Comparison of ENCODE assay signal across 9 mouse cellular contexts in the genomic region with DNA sequence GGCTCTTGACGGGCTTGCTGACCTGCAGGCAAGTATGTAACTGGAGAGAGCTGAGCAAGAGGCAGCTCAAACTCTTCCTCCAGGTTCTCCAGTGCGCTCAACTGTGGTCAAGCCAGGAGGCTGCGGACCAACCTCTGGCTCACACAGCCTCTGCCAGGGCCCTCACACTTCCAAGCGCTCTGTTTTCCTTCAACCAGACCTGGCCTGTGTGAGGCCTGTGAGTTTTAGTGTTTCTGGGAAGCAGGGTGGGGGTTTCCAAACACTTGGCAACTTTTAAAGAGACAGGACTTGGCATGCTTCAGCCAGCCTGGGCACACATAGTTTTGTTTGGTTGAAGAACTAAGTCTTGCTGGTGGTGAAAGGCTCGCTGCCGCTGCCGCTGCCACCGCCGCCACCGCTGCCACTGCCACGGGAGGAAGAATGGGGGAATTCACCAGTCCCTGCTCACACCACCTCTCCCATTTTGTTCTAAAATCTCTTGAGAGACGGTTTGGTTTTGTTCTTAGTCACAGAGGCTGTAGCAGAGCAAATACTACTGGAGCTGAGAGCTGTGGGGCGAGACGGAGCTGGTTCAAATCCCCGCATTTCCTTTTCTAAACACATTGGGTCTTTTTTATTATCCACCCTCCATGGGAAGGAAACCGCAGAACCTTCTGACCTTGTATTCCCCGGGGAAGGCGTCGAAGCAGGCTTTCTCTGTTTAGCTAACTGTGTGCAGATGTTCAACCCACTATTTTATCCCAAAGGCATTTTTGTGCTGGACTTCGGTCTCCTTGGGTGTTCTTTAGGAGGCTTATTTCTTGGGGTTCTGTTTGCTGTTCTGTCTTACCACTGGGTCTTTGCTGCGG. TPM values are rescaled to one million over a fixed set of nuclear protein-coding genes. Genes with fewer than 3 reads are reported as not detected.
A peak's percentile ranks its signal among the peaks of the same experiment; 100 is the strongest.
DNase-seq lines count a peak whose midpoint lies in the region; ATAC-seq and TF ChIP-seq lines count a peak whose summit lies in the region.
"Had no signal": no experiment of that assay in that cellular context is flagged by ENCODE, and none has a peak within 500 bp of the region (broad histone marks: within the 10 kb centered on the region; RNA-seq: fewer than 3 reads in every experiment).

No protein-coding gene starts in this region.

- H3K4me1 ChIP-seq in embryonic fibroblast, embryonic 13.5 days (ENCODE audit: control insufficient read depth, insufficient read depth, low read length): peaks cover 10% of the 10 kb centered on the region
- H3K4me1 ChIP-seq in intestine, postnatal 0 days (replicated peaks; ENCODE audit: control insufficient read depth, insufficient read depth, low read length): no peaks in the 10 kb centered on the region
- no peaks in the 10 kb centered on the region for H3K4me1 ChIP-seq in forebrain, embryonic 16.5 days (replicated peaks; ENCODE audit: control insufficient read depth, insufficient read depth, low read length)

- DNase-seq in kidney, adult 11 months: peak; percentile 35
- no peak for DNase-seq in kidney, adult 8-10 months
- peak; percentile 30 to 39 for DNase-seq in layer of hippocampus, postnatal 36 days
- peak; percentile 9 for DNase-seq in right cerebral cortex, postnatal 14 days

- no peak for TF ChIP-seq CTCF in embryonic fibroblast, embryonic 13.5 days (IDR thresholded peaks at IDR 0.05; ENCODE audit: borderline replicate concordance, insufficient read depth, low read length)
- no peak for TF ChIP-seq CTCF in intestine, postnatal 0 days (IDR thresholded peaks at IDR 0.05; ENCODE audit: low read depth)

- H3K9me3 ChIP-seq in intestine, postnatal 0 days (ENCODE audit: control insufficient read depth): no peaks in the 10 kb centered on the region
- no peaks in the 10 kb centered on the region for H3K9me3 ChIP-seq in forebrain, embryonic 16.5 days (ENCODE audit: control insufficient read depth, low read length)

- peak overlapping the region; percentile 76; the same call in 1 of the 2 replicates for H3K27ac ChIP-seq in embryonic fibroblast, embryonic 13.5 days (ENCODE audit: insufficient read depth, low read length)
- H3K27ac ChIP-seq in intestine, postnatal 0 days (ENCODE audit: low read depth, low read length): no peak overlapping the region; the same call in 1 of the 2 replicates
- H3K27ac ChIP-seq in forebrain, embryonic 16.5 days (ENCODE audit: low read length): no peak overlapping the region

- no peak overlapping the region for H3K4me3 ChIP-seq in embryonic fibroblast, embryonic 13.5 days (ENCODE audit: insufficient read depth, low read length)
- no peak overlapping the region for H3K4me3 ChIP-seq in intestine, postnatal 0 days (ENCODE audit: low read depth, low read length)
- H3K4me3 ChIP-seq in forebrain, embryonic 16.5 days (replicated peaks; ENCODE audit: low read length): no peak overlapping the region

- ATAC-seq in intestine, postnatal 0 days: no peak
- ATAC-seq in forebrain, embryonic 16.5 days: no peak

- H3K36me3 ChIP-seq in intestine, postnatal 0 days (ENCODE audit: control insufficient read depth, insufficient read depth): no peaks in the 10 kb centered on the region
- no peaks in the 10 kb centered on the region for H3K36me3 ChIP-seq in forebrain, embryonic 16.5 days (ENCODE audit: control insufficient read depth, insufficient read depth)

- no peak overlapping the region for H3K9ac ChIP-seq in intestine, postnatal 0 days (ENCODE audit: low read depth, low read length)
- no peak overlapping the region for H3K9ac ChIP-seq in forebrain, embryonic 16.5 days (replicated peaks; ENCODE audit: low read depth, low read length)

- WGBS in intestine, postnatal 0 days: 77% methylated on average over 21 of the region's 21 CpGs
- 76% methylated on average over 21 of the region's 21 CpGs for WGBS in forebrain, embryonic 16.5 days

- H3K4me2 ChIP-seq in intestine, postnatal 0 days (replicated peaks; ENCODE audit: low read depth): no peak overlapping the region
- H3K4me2 ChIP-seq in forebrain, embryonic 16.5 days (ENCODE audit: low read length): no peak overlapping the region

- peaks cover 5% of the 10 kb centered on the region; the same call in 1 of the 2 replicates for H3K27me3 ChIP-seq in intestine, postnatal 0 days (replicated peaks; ENCODE audit: control insufficient read depth, insufficient read depth, low read length)
- no peaks in the 10 kb centered on the region for H3K27me3 ChIP-seq in forebrain, embryonic 16.5 days (replicated peaks; ENCODE audit: control insufficient read depth, insufficient read depth, low read length)

- no peak for TF ChIP-seq POLR2A in embryonic fibroblast, embryonic 13.5 days (IDR thresholded peaks at IDR 0.05; ENCODE audit: low read depth, low read length)

RNA-seq across cellular contexts. Expression of a gene that starts 11.0 kb away (rescaled TPM):
- not detected in 2 replicates for polyA plus RNA-seq in embryonic fibroblast, embryonic 13.5 days (2011; ENCODE audit: insufficient read length, low read depth, missing spikeins)
- total RNA-seq in layer of hippocampus, postnatal 36 days (2021): not detected
- not detected in 2 replicates for polyA plus RNA-seq in intestine, postnatal 0 days (2015; fragmentation: Nextera tagmentation; extraction: Ambion mirVana)
- polyA plus RNA-seq in forebrain, embryonic 16.5 days (2015; fragmentation: Nextera tagmentation; extraction: Ambion mirVana): not detected in 2 replicates
- total RNA-seq: layer of hippocampus, postnatal 25 days had no signal
- polyA plus RNA-seq: testis, adult 2 months had no signal

RNA-seq across cellular contexts. Expression of a gene that starts 30.0 kb away (rescaled TPM):
- polyA plus RNA-seq in embryonic fibroblast, embryonic 13.5 days (2011; ENCODE audit: insufficient read length, low read depth, missing spikeins): not detected in 2 replicates
- 1 to 10 TPM in 1 of 2 experiments, under 1 TPM in 1; 0.61 to 1.1 TPM for total RNA-seq in layer of hippocampus, postnatal 36 days (2021)
- polyA plus RNA-seq in intestine, postnatal 0 days (2015; fragmentation: Nextera tagmentation; extraction: Ambion mirVana): 0.47 and 0.51 TPM in 2 replicates
- 0.10 and 0.16 TPM in 2 replicates for polyA plus RNA-seq in forebrain, embryonic 16.5 days (2015; fragmentation: Nextera tagmentation; extraction: Ambion mirVana)

RNA-seq across cellular contexts. Expression of a gene that starts 32.8 kb away (rescaled TPM):
- polyA plus RNA-seq in embryonic fibroblast, embryonic 13.5 days (2011; ENCODE audit: insufficient read length, low read depth, missing spikeins): 0.33 and 0.35 TPM in 2 replicates
- 1 to 10 TPM in 1 of 2 experiments, under 1 TPM in 1; 0.47 to 1.2 TPM for total RNA-seq in layer of hippocampus, postnatal 36 days (2021)
- 1.6 and 2.1 TPM in 2 replicates for polyA plus RNA-seq in intestine, postnatal 0 days (2015; fragmentation: Nextera tagmentation; extraction: Ambion mirVana)
- 0.34 and 0.47 TPM in 2 replicates for polyA plus RNA-seq in forebrain, embryonic 16.5 days (2015; fragmentation: Nextera tagmentation; extraction: Ambion mirVana)

RNA-seq across cellular contexts. Expression of a gene that starts 49.7 kb away (rescaled TPM):
- polyA plus RNA-seq in embryonic fibroblast, embryonic 13.5 days (2011; ENCODE audit: insufficient read length, low read depth, missing spikeins): not detected in 2 replicates
- total RNA-seq in layer of hippocampus, postnatal 36 days (2021): not detected
- polyA plus RNA-seq in intestine, postnatal 0 days (2015; fragmentation: Nextera tagmentation; extraction: Ambion mirVana): not detected in 2 replicates
- polyA plus RNA-seq in forebrain, embryonic 16.5 days (2015; fragmentation: Nextera tagmentation; extraction: Ambion mirVana): 0.09 TPM in 1 of 2 replicates, not detected in the other
- total RNA-seq: layer of hippocampus, postnatal 25 days had no signal
- polyA plus RNA-seq: testis, adult 2 months had no signal

RNA-seq across cellular contexts. Expression of a gene that starts 59.2 kb away (rescaled TPM):
- polyA plus RNA-seq in embryonic fibroblast, embryonic 13.5 days (2011; ENCODE audit: insufficient read length, low read depth, missing spikeins): not detected in 2 replicates
- not detected for total RNA-seq in layer of hippocampus, postnatal 36 days (2021)
- not detected in 2 replicates for polyA plus RNA-seq in intestine, postnatal 0 days (2015; fragmentation: Nextera tagmentation; extraction: Ambion mirVana)
- polyA plus RNA-seq in forebrain, embryonic 16.5 days (2015; fragmentation: Nextera tagmentation; extraction: Ambion mirVana): not detected in 2 replicates
- total RNA-seq: layer of hippocampus, postnatal 25 days had no signal
- polyA plus RNA-seq: testis, adult 2 months had no signal

Comparison
In these comparisons a context has a peak if more than half of its experiments do, and no peak if none do; other contexts are left out.
1. DNase-seq: peak in kidney, adult 11 months (single experiment), layer of hippocampus, postnatal 36 days (2 of 2) and right cerebral cortex, postnatal 14 days (single experiment); none in kidney, adult 8-10 months (0 of 2).